Mouse (Mus musculus): ENCODE results near the gene Thoc3. TPM values are rescaled to one million over a fixed set of nuclear protein-coding genes. Genes with fewer than 3 reads are reported as not detected.

The Thoc3 gene
- polyA plus RNA-seq (2012; fragmentation: generic; extraction: Trizol) = 10 to 100 TPM; 32.4 to 45.6 TPM

DNA sequence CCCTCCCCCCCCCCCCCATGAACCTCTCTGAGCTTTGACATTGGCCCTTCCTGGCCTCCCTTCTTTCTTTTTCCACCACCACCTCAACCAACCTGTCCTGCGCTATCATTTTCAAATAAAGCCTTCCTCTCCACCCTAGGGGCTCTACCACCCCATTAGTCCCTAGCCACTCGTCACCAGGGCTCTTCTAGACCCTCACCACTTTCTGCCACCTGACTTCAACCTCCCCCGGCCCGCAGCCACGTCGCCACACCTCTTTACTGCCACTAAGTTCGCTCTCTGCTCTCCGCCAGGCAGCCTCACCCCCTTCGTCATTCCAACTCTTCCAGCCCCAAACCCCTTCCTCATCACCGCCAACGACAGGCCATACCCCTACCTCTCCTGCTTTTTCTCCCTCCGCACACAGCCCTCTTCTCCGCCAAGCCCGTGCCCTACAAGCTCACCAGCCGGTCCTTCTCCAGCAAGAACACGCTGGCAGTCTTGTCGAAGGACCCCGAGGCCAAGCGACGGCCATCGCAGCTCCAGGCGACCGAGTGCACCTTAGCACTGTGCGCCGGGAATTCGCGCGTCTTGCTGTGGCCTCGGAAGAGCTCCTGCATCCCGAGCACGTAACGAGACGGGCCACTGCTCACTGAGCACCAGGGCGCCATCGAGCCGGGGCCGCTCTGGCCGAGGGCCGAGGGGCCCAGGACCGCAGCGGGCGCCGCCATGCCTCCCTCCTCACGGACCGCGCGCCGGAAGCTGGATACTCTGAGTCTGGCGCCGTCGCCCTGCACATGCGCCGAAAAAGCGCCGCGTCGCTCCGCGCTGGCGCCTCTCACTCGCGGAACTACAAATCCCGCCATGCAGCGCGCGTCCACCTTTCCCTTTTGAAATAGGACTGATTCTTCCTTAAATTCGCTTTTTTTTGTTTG, at the start of gene Thoc3:
Gene Thoc3 (minus strand): TSS at position 752 of the 914 bp plus-strand sequence.

DNA sequence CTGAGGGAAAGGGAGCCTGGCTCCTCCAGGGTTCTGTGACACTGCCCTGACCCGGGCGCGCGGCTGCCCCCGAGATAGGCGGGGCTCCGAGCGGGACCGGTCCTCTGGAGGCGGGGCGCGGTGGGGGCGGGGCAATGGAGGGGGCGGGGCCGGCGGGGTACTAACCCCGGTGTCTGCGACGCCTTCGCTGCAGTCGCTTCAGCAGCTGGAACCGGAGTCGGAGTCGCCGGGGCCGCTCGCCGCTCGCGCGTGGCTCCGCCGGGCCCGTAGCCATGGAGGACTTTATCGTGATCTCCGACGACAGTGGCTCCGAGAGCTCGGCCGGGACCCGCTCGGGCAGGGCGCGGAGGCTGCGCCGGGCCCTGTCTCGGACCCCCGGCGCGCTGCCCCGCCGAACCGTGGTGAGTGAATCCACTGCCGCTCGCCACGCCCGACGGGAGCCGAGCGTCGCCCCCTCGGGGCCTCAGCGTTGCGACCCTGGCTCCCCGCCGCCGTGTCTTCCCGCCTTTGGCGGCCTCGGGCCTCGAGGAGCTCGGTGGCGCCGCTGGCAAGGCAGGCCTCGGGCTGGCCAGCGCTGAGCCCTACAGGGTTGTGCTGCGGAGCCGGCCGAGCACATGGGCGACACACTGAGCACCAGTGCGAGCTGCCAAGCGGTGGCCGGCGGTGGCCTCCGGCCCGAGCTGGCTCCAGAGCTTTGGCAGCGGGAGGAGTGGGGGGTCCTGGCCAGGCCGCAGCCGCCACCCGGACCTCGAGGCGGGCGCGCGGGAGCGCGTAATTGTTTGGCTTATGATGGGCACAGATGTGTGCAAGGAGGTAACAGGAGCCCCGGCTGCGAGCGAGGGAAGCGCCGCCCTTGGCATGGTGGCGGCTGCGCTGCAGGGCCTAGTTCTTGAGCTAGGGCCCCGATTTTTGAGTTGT, 35.2 kb upstream of the Thoc3 start, which contains the start of gene Simc1:
Gene Simc1 (plus strand): TSS at position 176 of the 918 bp plus-strand sequence.

Other genes with a start within 250 kb of the Thoc3 start
- gene Cplx2, start 97.5 kb downstream of the Thoc3 start, polyA plus RNA-seq (2012; fragmentation: generic; extraction: Trizol) = 10 to 100 TPM in 1 of 2 experiments, 1 to 10 TPM in 1; 2.3 to 11.6 TPM
- gene Simc1, start 34.9 kb upstream of the Thoc3 start, polyA plus RNA-seq (2012; fragmentation: generic; extraction: Trizol) = 1 to 10 TPM in 1 of 2 experiments, under 1 TPM in 1; 0.83 to 6.6 TPM
- gene 4833439L19Rik, start 96.6 kb upstream of the Thoc3 start, polyA plus RNA-seq (2012; fragmentation: generic; extraction: Trizol) = 10 to 100 TPM; 20.0 to 49.7 TPM
- gene Arl10, start 106.2 kb upstream of the Thoc3 start, polyA plus RNA-seq (2012; fragmentation: generic; extraction: Trizol) = 10 to 100 TPM in 1 of 2 experiments, 1 to 10 TPM in 1; 3.8 to 13.9 TPM
- 10 to 100 TPM; 34.3 to 60.0 TPM for gene Nop16, start 121.2 kb upstream of the Thoc3 start, polyA plus RNA-seq (2012; fragmentation: generic; extraction: Trizol)
- gene Higd2a, start 121.4 kb upstream of the Thoc3 start, polyA plus RNA-seq (2012; fragmentation: generic; extraction: Trizol) = 100 to 1,000 TPM; 236 to 309 TPM
- gene Cltb, start 142.5 kb upstream of the Thoc3 start, polyA plus RNA-seq (2012; fragmentation: generic; extraction: Trizol) = 100 to 1,000 TPM in 1 of 2 experiments, 10 to 100 TPM in 1; 71.5 to 127 TPM
- 10 to 100 TPM in 1 of 2 experiments, 1 to 10 TPM in 1; 8.0 to 33.2 TPM for gene Faf2, start 152.9 kb upstream of the Thoc3 start, polyA plus RNA-seq (2012; fragmentation: generic; extraction: Trizol)
- gene Rnf44, start 225.1 kb upstream of the Thoc3 start, polyA plus RNA-seq (2012; fragmentation: generic; extraction: Trizol) = 10 to 100 TPM in 1 of 2 experiments, 1 to 10 TPM in 1; 3.0 to 19.6 TPM
- gene Cdhr2, start 232.6 kb upstream of the Thoc3 start, polyA plus RNA-seq (2012; fragmentation: generic; extraction: Trizol) = not detected

Measured in C3H10T1/2 (cell line).